Comparison of ENCODE assay signal across 8 mouse cellular contexts in genomic region chr11:61577991-61578390, GRCm38 (mm10). TPM values are rescaled to one million over a fixed set of nuclear protein-coding genes. Genes with fewer than 3 reads are reported as not detected.
DNase-seq lines count a peak whose midpoint lies in the region; ATAC-seq and TF ChIP-seq lines count a peak whose summit lies in the region.

No protein-coding gene starts in this region.

- peak overlapping the region; percentile 75 for H3K4me3 ChIP-seq in heart, embryonic 11.5 days (ENCODE audit: low read depth, low read length)
- no peak overlapping the region for H3K4me3 ChIP-seq in ES-Bruce4 (ENCODE audit: low read depth, low read length)
- H3K4me3 ChIP-seq in hindbrain, embryonic 10.5 days: peak overlapping the region; percentile 94
- H3K4me3 ChIP-seq in midbrain, embryonic 11.5 days (ENCODE audit: low read depth, low read length): peak overlapping the region; percentile 63

- peaks cover 11% of the 10 kb centered on the region; the same call in 1 of the 2 replicates for H3K4me1 ChIP-seq in heart, embryonic 11.5 days (ENCODE audit: control insufficient read depth, insufficient read depth, low read length)
- peaks cover 2% of the 10 kb centered on the region for H3K4me1 ChIP-seq in ES-Bruce4 (ENCODE audit: control insufficient read depth, insufficient read depth, low read length)
- H3K4me1 ChIP-seq in hindbrain, embryonic 10.5 days (replicated peaks): peaks cover 39% of the 10 kb centered on the region
- H3K4me1 ChIP-seq in midbrain, embryonic 11.5 days (ENCODE audit: control insufficient read depth, insufficient read depth, low read length): peaks cover 7% of the 10 kb centered on the region

- no peak for DNase-seq in heart, adult 18-20 months
- no peak for DNase-seq in hindbrain, embryonic 10.5 days (ENCODE audit: low spot score)
- DNase-seq in midbrain, embryonic 11.5 days (ENCODE audit: low spot score, missing footprints): no peak
- DNase-seq in gastrocnemius, postnatal 14 days: no peak
- no peak for DNase-seq in cerebellum, postnatal 25 days
- DNase-seq in cerebellum, adult 18-20 months: no peak

- H3K9me3 ChIP-seq in heart, embryonic 11.5 days (replicated peaks; ENCODE audit: control insufficient read depth, low read length): no peaks in the 10 kb centered on the region
- no peaks in the 10 kb centered on the region for H3K9me3 ChIP-seq in ES-Bruce4 (replicated peaks; ENCODE audit: control insufficient read depth, insufficient read depth, low read length, poor library complexity, severe bottlenecking)
- H3K9me3 ChIP-seq in hindbrain, embryonic 10.5 days: no peaks in the 10 kb centered on the region; the same call in 1 of the 2 replicates
- H3K9me3 ChIP-seq in midbrain, embryonic 11.5 days (ENCODE audit: control insufficient read depth, low read length): no peaks in the 10 kb centered on the region

- TF ChIP-seq CTCF in ES-Bruce4 (IDR thresholded peaks at IDR 0.05; ENCODE audit: low read depth, low read length): no peak

- no peak overlapping the region for H3K9ac ChIP-seq in heart, embryonic 11.5 days (ENCODE audit: low read depth, low read length)
- H3K9ac ChIP-seq in ES-Bruce4 (ENCODE audit: low read depth, poor library complexity, severe bottlenecking): peak overlapping the region; percentile 77
- H3K9ac ChIP-seq in midbrain, embryonic 11.5 days (ENCODE audit: low read length): peak overlapping the region; percentile 31; the same call in 1 of the 2 replicates

- peak overlapping the region; percentile 95 for H3K4me2 ChIP-seq in heart, embryonic 11.5 days
- peak overlapping the region; percentile 79 for H3K4me2 ChIP-seq in midbrain, embryonic 11.5 days

- intact Hi-C loops in gastrocnemius, postnatal 14 days (cut with DNase I; ENCODE audit: low total_unique reads): no loop called here

- H3K27ac ChIP-seq in heart, embryonic 11.5 days (ENCODE audit: low read depth, low read length): no peak overlapping the region
- no peak overlapping the region for H3K27ac ChIP-seq in ES-Bruce4 (ENCODE audit: insufficient read depth, low read length)
- no peak overlapping the region for H3K27ac ChIP-seq in hindbrain, embryonic 10.5 days
- H3K27ac ChIP-seq in midbrain, embryonic 11.5 days (ENCODE audit: low read depth, low read length): no peak overlapping the region

- no peak for TF ChIP-seq EP300 in ES-Bruce4 (IDR thresholded peaks at IDR 0.05; ENCODE audit: insufficient read depth, low read depth, low read length)

- H3K27me3 ChIP-seq in heart, embryonic 11.5 days (ENCODE audit: control insufficient read depth, insufficient read depth, low read length): no peaks in the 10 kb centered on the region
- no peaks in the 10 kb centered on the region for H3K27me3 ChIP-seq in ES-Bruce4 (ENCODE audit: control insufficient read depth, insufficient read depth, low read length, poor library complexity, severe bottlenecking)
- no peaks in the 10 kb centered on the region for H3K27me3 ChIP-seq in hindbrain, embryonic 10.5 days (ENCODE audit: insufficient read depth, poor library complexity, severe bottlenecking)
- H3K27me3 ChIP-seq in midbrain, embryonic 11.5 days (ENCODE audit: control insufficient read depth, insufficient read depth, low read length): no peaks in the 10 kb centered on the region

- TF ChIP-seq POLR2A in ES-Bruce4 (IDR thresholded peaks at IDR 0.05; ENCODE audit: insufficient read depth, low read length): no peak

- WGBS in heart, embryonic 11.5 days (ENCODE audit: insufficient replicate concordance): 16% methylated on average over 5 of the region's 5 CpGs
- WGBS in hindbrain, embryonic 10.5 days: 8% methylated on average over 5 of the region's 5 CpGs
- 5% methylated on average over 5 of the region's 5 CpGs for WGBS in midbrain, embryonic 11.5 days

- peaks cover 3% of the 10 kb centered on the region; the same call in 1 of the 2 replicates for H3K36me3 ChIP-seq in heart, embryonic 11.5 days (ENCODE audit: control insufficient read depth, insufficient read depth, low read length)
- no peaks in the 10 kb centered on the region; the same call in 1 of the 2 replicates for H3K36me3 ChIP-seq in ES-Bruce4 (ENCODE audit: control insufficient read depth, insufficient read depth, low read length, poor library complexity, severe bottlenecking)
- H3K36me3 ChIP-seq in hindbrain, embryonic 10.5 days: peaks cover 9% of the 10 kb centered on the region
- no peaks in the 10 kb centered on the region for H3K36me3 ChIP-seq in midbrain, embryonic 11.5 days (ENCODE audit: control insufficient read depth, insufficient read depth, low read length)

- ATAC-seq in heart, embryonic 11.5 days (replicated peaks; ENCODE audit: insufficient number of reproducible peaks, low FRiP score, low TSS enrichment): no peak
- ATAC-seq in midbrain, embryonic 11.5 days (ENCODE audit: low FRiP score): no peak

RNA-seq across cellular contexts. Expression of gene Epn2, which starts 1.5 kb away (rescaled TPM):
- polyA plus RNA-seq in heart, embryonic 11.5 days (2014; fragmentation: Nextera tagmentation; extraction: Ambion mirVana): 23.3 and 23.7 TPM in 2 replicates
- 10 to 100 TPM; 24.5 to 28.1 TPM for total RNA-seq in heart, adult 18-20 months (2021)
- polyA plus RNA-seq in ES-Bruce4 (2011; ENCODE audit: insufficient read depth, insufficient read length, low read depth, missing spikeins): 70.0 and 76.0 TPM in 2 replicates
- polyA plus RNA-seq in hindbrain, embryonic 10.5 days (2016; fragmentation: Nextera tagmentation; extraction: Ambion mirVana): 23.3 and 25.7 TPM in 2 replicates
- polyA plus RNA-seq in midbrain, embryonic 11.5 days (2014; fragmentation: Nextera tagmentation; extraction: Ambion mirVana): 28.5 and 29.9 TPM in 2 replicates
- total RNA-seq in gastrocnemius, postnatal 14 days (2021): 10 to 100 TPM; 19.4 to 24.8 TPM
